Mouse (Mus musculus): Measurements from ENCODE around the gene Naa80.

DNA sequence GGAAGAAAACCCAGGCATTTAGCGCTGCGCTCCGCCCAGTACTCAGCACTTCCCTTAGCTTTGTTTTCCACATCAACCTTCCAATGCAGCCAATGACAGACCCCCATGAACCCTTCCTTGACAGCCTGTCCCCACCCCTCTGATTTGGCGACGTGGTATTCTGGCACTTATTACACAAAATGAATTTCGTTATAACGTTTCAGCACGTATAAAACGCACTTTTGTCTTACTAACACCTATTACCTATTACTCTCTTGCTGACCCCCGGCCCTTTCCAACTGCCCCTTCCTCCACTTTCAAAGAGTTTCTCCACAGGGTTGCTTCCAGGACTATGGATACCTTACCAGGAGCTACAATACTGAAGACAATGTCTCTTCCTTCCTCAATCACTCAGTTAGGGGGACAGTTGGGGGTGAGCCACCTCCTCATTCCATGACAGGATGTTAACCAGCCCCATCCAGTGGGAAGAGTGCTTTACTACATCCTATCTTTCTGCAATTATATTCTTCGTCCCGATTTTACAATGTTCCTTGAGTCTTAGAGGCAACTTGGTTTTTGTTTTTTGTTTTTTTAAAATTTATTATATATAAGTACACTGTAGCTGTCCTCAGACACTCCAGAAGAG is 34.4 kb downstream of the Naa80 start:
- TF ChIP-seq GATA1 (IDR thresholded peaks at IDR 0.05; ENCODE audit: borderline replicate concordance, low read length) (no peak), FLI1 (IDR thresholded peaks at IDR 0.05; ENCODE audit: low read length) (no peak)

Data from megakaryocyte, embryonic 14.5 days (primary cell).